Mouse (Mus musculus) brain, embryonic 18.5 days (tissue): ENCODE measurements around the gene Mrpl21.

ENCODE experiments used
- DNase-seq: peaks from one replicate; pipeline ENCODE4 v3.0.0-alpha.2; 2012; ENCODE audit warnings: low read depth, low spot score

Gene Mrpl21

DNA sequence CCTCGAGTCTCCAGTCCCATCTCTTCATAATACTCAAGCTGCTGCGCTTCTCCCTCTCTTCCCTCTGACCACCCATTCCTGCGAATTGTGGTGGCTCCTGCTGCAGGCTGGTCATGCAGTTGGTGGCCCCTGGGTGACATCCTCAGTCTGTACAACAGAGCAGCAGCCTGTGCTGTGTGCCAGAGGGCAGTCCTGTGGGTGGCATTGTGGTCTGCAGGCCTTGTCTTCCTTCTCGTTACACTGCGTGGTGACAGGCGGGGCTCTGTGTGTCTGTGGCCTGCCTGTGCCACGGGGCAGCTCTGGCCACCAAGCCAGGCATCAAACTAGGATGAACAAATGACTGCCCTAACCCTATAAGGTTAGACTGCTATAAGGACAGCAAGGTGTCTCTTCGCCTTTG, 56.5 kb downstream of the Mrpl21 start:
- DNase-seq: no peak

GRCm38 (mm10) chr19:3341021-3341420, 58.3 kb downstream of the Mrpl21 start:
- no peak for DNase-seq
